Mouse (Mus musculus) lung, embryonic 16.5 days (tissue): ENCODE measurements around the gene Inpp1. TPM values are rescaled to one million over a fixed set of nuclear protein-coding genes. Genes with fewer than 3 reads are reported as not detected.

Experiments
- ATAC-seq: fragments of 200-750 bp; cut with Nextera tagmentation; 2 replicates; pipeline ENCODE4 v1.8.0; 2017; ENCODE audit warnings: low read depth, mild to moderate bottlenecking, moderate library complexity
- H3K27ac ChIP-seq: fragments of 300-500 bp; sonication (generic); 2 replicates; pipeline ENCODE4 v1.5.1; 2014; ENCODE audit warnings: mild to moderate bottlenecking, control low read depth, low read length
- H3K27me3 ChIP-seq: fragments of 300-500 bp; sonication (generic); 2 replicates; pipeline ENCODE4 v1.6.1; 2014; ENCODE audit warnings: low read depth, low read length, mixed read lengths; ENCODE audit not compliant: control insufficient read depth, insufficient read depth
- H3K36me3 ChIP-seq: fragments of 300-500 bp; sonication (generic); 2 replicates; pipeline ENCODE4 v1.6.1; 2014; ENCODE audit warnings: low read length; ENCODE audit not compliant: control insufficient read depth, insufficient read depth
- H3K4me1 ChIP-seq: fragments of 300-500 bp; sonication (generic); replicated peaks from 2 replicates; pipeline ENCODE4 v1.6.1; 2014; ENCODE audit warnings: low read length, mixed read lengths; ENCODE audit not compliant: control insufficient read depth, insufficient read depth
- H3K4me2 ChIP-seq: fragments of 300-500 bp; sonication (generic); 2 replicates; pipeline ENCODE4 v1.6.1; 2014; ENCODE audit warnings: low read depth, low read length, control low read depth
- H3K4me3 ChIP-seq: fragments of 300-500 bp; sonication (generic); 2 replicates; pipeline ENCODE4 v1.5.1; 2014; ENCODE audit warnings: mild to moderate bottlenecking, low read length, control low read depth
- H3K9ac ChIP-seq: fragments of 300-500 bp; sonication (generic); 2 replicates; pipeline ENCODE4 v1.6.1; 2014; ENCODE audit warnings: low read length, control low read depth
- H3K9me3 ChIP-seq: fragments of 300-500 bp; sonication (generic); 2 replicates; pipeline ENCODE4 v1.6.1; 2016; ENCODE audit warnings: low read length; ENCODE audit not compliant: control insufficient read depth
- WGBS: fragments of 180-500 bp; shearing (Covaris S2); extraction: QIAGEN DNeasy Blood & Tissue Kit; methylation state at CpG from one replicate; pipeline ENCODE4 v1.1.7; 2014; 5-methylcytosine and 5-hydroxymethylcytosine counted together
- polyA plus RNA-seq: library from polyadenylated mRNA; unstranded; fragments of >200 nt; fragmentation: Nextera tagmentation; extraction: Ambion mirVana; gene quantifications from 2 replicates; pipeline ENCODE4 v1.2.1, GENCODE M21; 2015

Inpp1 gene
- polyA plus RNA-seq, 1 experiment from 2014 or later, result 12.8 TPM

DNA sequence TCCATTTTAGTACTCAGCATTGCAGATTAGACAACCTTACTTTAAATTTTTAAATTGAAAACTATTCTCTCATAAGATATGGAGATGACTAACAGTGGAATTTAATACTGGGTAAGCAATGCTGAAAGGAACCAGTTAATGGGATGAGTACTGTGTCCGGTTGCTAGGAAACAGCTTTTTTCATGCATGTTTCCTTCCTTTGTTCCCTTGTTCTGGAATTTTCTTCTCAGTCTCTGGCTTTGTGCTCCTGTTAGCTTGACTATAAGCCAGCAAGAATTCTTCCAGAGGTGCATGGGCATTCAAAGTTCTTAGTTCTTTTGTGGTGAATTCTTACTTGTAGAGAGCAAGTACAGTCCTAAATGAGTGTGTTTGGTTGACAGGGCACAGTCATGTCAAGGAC, 59.3 kb downstream of the Inpp1 start:
- H3K9ac ChIP-seq, result no peak overlapping the region
- no peak for ATAC-seq
- H3K4me2 ChIP-seq, result no peak overlapping the region
- H3K27ac ChIP-seq, result no peak overlapping the region
- no peaks in the 10 kb centered on the region for H3K4me1 ChIP-seq
- no peak overlapping the region for H3K4me3 ChIP-seq
- WGBS, result 83% methylated on average over 1 of the region's 1 CpGs
- no peaks in the 10 kb centered on the region for H3K36me3 ChIP-seq
- no peaks in the 10 kb centered on the region for H3K27me3 ChIP-seq
- no peaks in the 10 kb centered on the region for H3K9me3 ChIP-seq

DNA sequence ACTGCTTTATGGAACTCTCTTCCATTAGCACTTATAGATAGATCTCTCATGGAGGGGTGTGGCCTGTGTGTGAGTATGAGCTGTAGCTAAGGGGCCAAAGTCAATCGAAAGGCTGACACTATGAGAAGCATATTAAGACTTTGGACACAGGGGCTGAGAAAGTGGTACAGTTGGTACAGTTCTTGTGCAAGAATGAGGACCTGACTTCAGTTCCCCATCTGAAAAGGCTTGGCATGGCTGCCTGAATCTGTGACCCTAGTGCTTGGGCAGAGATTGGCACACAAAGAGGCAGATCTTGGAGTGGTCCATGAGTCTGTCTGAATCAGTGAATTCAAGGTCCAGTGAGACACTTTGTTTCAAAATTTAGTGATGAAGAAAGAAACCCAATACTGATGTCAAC, 63.2 kb downstream of the Inpp1 start:
- Histone ChIP-seq H3K4me1 (no peaks in the 10 kb centered on the region), H3K27ac (no peak overlapping the region), H3K4me3 (no peak overlapping the region), H3K36me3 (no peaks in the 10 kb centered on the region), H3K27me3 (no peaks in the 10 kb centered on the region), H3K9me3 (no peaks in the 10 kb centered on the region), H3K4me2 (no peak overlapping the region), H3K9ac (no peak overlapping the region)
- no peak for ATAC-seq
- WGBS, result 95% methylated on average over 1 of the region's 1 CpGs

GRCm38 (mm10) chr1:52753828-52754227, 63.7 kb downstream of the Inpp1 start:
- ATAC-seq, result no peak
- no peak overlapping the region for H3K9ac ChIP-seq
- no peaks in the 10 kb centered on the region for H3K9me3 ChIP-seq
- H3K36me3 ChIP-seq, result no peaks in the 10 kb centered on the region
- no peak overlapping the region for H3K4me2 ChIP-seq
- H3K4me1 ChIP-seq, result no peaks in the 10 kb centered on the region
- no peak overlapping the region for H3K27ac ChIP-seq
- no peak overlapping the region for H3K4me3 ChIP-seq
- 86% methylated on average over 2 of the region's 2 CpGs for WGBS
- no peaks in the 10 kb centered on the region for H3K27me3 ChIP-seq

DNA sequence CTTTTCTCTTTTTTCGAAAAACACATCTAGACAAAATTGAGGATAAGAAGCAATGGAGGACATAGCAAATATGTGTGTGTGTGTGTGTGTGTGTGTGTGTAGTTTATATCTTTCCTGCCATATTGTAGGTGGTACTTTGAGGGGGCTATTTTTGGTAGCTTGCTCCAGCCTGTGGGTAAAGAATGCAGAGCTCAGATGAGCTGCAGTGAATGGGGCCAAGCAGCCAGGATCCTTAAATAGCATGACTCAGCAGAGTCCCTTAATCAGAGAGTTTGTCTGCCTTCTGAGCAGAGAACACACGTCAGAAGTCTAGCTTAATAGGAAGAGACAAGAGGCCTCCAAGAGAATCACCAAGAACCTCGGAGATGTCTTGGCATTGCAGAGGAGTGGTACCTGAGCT, 64.8 kb downstream of the Inpp1 start:
- no peak overlapping the region for H3K9ac ChIP-seq
- no peak overlapping the region for H3K27ac ChIP-seq
- H3K4me2 ChIP-seq, result no peak overlapping the region
- no peaks in the 10 kb centered on the region for H3K27me3 ChIP-seq
- no peak overlapping the region for H3K4me3 ChIP-seq
- no peaks in the 10 kb centered on the region for H3K9me3 ChIP-seq
- H3K4me1 ChIP-seq, result no peaks in the 10 kb centered on the region
- H3K36me3 ChIP-seq, result no peaks in the 10 kb centered on the region
- WGBS, result 61% methylated on average over 3 of the region's 3 CpGs
- no peak for ATAC-seq

GRCm38 (mm10) chr1:52751634-52752033, 65.9 kb downstream of the Inpp1 start:
- no peaks in the 10 kb centered on the region for H3K36me3 ChIP-seq
- H3K4me1 ChIP-seq, result no peaks in the 10 kb centered on the region
- H3K9me3 ChIP-seq, result no peaks in the 10 kb centered on the region
- H3K9ac ChIP-seq, result no peak overlapping the region
- no peak overlapping the region for H3K4me2 ChIP-seq
- no peak overlapping the region for H3K4me3 ChIP-seq
- H3K27me3 ChIP-seq, result no peaks in the 10 kb centered on the region
- ATAC-seq, result no peak
- WGBS, result 78% methylated on average over 1 of the region's 1 CpGs
- no peak overlapping the region for H3K27ac ChIP-seq

GRCm38 (mm10) chr1:52749978-52750377, 67.5 kb downstream of the Inpp1 start:
- no peak overlapping the region for H3K4me2 ChIP-seq
- no peaks in the 10 kb centered on the region for H3K4me1 ChIP-seq
- H3K9ac ChIP-seq, result no peak overlapping the region
- no peak overlapping the region for H3K4me3 ChIP-seq
- no peaks in the 10 kb centered on the region for H3K9me3 ChIP-seq
- 0 out of 2 replicates have a peak, but pooled peaks have one; percentile 23 for ATAC-seq
- WGBS, result 90% methylated on average over 1 of the region's 1 CpGs
- no peak overlapping the region for H3K27ac ChIP-seq
- no peaks in the 10 kb centered on the region for H3K36me3 ChIP-seq
- no peaks in the 10 kb centered on the region for H3K27me3 ChIP-seq

DNA sequence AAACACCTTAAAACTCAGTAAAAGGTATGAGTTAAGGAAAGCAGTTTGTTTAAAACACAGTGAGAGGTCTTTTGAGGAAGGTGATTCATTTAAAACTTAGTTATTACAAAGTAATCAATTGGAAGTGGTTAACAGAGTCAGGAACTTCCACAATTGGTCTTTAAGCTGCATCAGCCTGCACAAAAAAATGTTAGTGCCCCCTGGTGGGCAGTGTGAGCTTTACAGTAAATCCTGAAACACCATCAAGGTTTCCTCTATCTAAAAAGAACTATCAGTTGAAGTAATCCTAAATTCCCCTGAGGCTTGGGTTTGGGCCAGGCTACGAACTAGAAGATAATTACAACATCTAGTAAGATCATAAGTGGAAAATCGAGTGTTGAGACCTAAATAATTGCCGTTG, 69.2 kb downstream of the Inpp1 start:
- H3K4me2 ChIP-seq, result no peak overlapping the region
- no peaks in the 10 kb centered on the region for H3K36me3 ChIP-seq
- no peak overlapping the region for H3K27ac ChIP-seq
- no peaks in the 10 kb centered on the region for H3K9me3 ChIP-seq
- 13% methylated on average over 3 of the region's 3 CpGs for WGBS
- no peak overlapping the region for H3K4me3 ChIP-seq
- no peaks in the 10 kb centered on the region for H3K4me1 ChIP-seq
- H3K27me3 ChIP-seq, result no peaks in the 10 kb centered on the region
- H3K9ac ChIP-seq, result no peak overlapping the region
- no peak for ATAC-seq

DNA sequence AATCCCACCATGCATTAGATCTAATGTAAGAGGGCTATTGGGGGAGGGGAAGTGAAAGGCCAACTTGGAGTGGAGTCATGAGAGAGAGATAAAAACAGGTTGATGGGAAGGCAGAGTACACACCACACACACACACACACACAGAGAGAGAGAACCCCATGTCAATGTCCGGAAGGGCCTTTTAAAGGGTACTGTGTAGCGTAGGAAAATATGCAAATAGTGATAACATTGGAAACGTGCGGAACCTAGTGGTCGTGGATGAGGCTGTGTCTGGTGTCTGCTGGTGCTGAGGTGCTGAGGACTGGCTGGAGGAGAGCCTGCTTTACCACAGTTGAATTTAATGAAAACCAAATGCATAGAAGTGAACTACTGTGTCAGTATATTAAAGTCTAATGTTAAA, 74.9 kb downstream of the Inpp1 start:
- no peak overlapping the region for H3K27ac ChIP-seq
- no peak overlapping the region for H3K4me2 ChIP-seq
- no peak for ATAC-seq
- no peaks in the 10 kb centered on the region for H3K4me1 ChIP-seq
- H3K36me3 ChIP-seq, result no peaks in the 10 kb centered on the region
- no peak overlapping the region for H3K4me3 ChIP-seq
- 70% methylated on average over 5 of the region's 5 CpGs for WGBS
- no peak overlapping the region for H3K9ac ChIP-seq
- H3K27me3 ChIP-seq, result no peaks in the 10 kb centered on the region
- H3K9me3 ChIP-seq, result no peaks in the 10 kb centered on the region
